Mouse (Mus musculus): ENCODE measurements around the gene Gjc3. TPM values are rescaled to one million over a fixed set of nuclear protein-coding genes. Genes with fewer than 3 reads are reported as not detected.

Gjc3 gene
- polyA plus RNA-seq, 1 experiment from 2014 or later: 1.3 TPM

Other genes with a start within 250 kb of the Gjc3 start
- gene Nyap1, start 221.5 kb downstream of the Gjc3 start, polyA plus RNA-seq (2015; fragmentation: Nextera tagmentation; extraction: Ambion mirVana): 44.1 and 48.5 TPM in 2 replicates
- 84.5 and 88.6 TPM in 2 replicates for gene Tsc22d4, start 217.4 kb downstream of the Gjc3 start, polyA plus RNA-seq (2015; fragmentation: Nextera tagmentation; extraction: Ambion mirVana)
- gene Ppp1r35, start 184.2 kb downstream of the Gjc3 start, polyA plus RNA-seq (2015; fragmentation: Nextera tagmentation; extraction: Ambion mirVana): 43.4 and 44.7 TPM in 2 replicates
- gene Mepce, start 175.4 kb downstream of the Gjc3 start, polyA plus RNA-seq (2015; fragmentation: Nextera tagmentation; extraction: Ambion mirVana): 9.7 and 11.0 TPM in 2 replicates
- gene Zcwpw1, start 175.3 kb downstream of the Gjc3 start, polyA plus RNA-seq (2015; fragmentation: Nextera tagmentation; extraction: Ambion mirVana): 11.9 and 12.8 TPM in 2 replicates
- gene Pilra, start 126.8 kb downstream of the Gjc3 start, polyA plus RNA-seq (2015; fragmentation: Nextera tagmentation; extraction: Ambion mirVana): 0.21 and 0.43 TPM in 2 replicates
- gene Pilrb1, start 105.0 kb downstream of the Gjc3 start, polyA plus RNA-seq (2015; fragmentation: Nextera tagmentation; extraction: Ambion mirVana): not detected in 2 replicates
- not detected in 2 replicates for gene Pilrb2, start 91.3 kb downstream of the Gjc3 start, polyA plus RNA-seq (2015; fragmentation: Nextera tagmentation; extraction: Ambion mirVana)
- gene Cyp3a13, start 41.5 kb downstream of the Gjc3 start, polyA plus RNA-seq (2015; fragmentation: Nextera tagmentation; extraction: Ambion mirVana): not detected in 2 replicates
- not detected in 2 replicates for gene Azgp1, start 18.4 kb upstream of the Gjc3 start, polyA plus RNA-seq (2015; fragmentation: Nextera tagmentation; extraction: Ambion mirVana)
- gene Smok3a, start 58.2 kb upstream of the Gjc3 start, polyA plus RNA-seq (2015; fragmentation: Nextera tagmentation; extraction: Ambion mirVana): not detected in 2 replicates
- gene Smok3b, start 58.3 kb upstream of the Gjc3 start, polyA plus RNA-seq (2015; fragmentation: Nextera tagmentation; extraction: Ambion mirVana): not detected in 2 replicates
- gene Smok3c, start 90.1 kb upstream of the Gjc3 start, polyA plus RNA-seq (2015; fragmentation: Nextera tagmentation; extraction: Ambion mirVana): not detected in 2 replicates
- 20.8 and 22.1 TPM in 2 replicates for gene Zkscan1, start 122.0 kb upstream of the Gjc3 start, polyA plus RNA-seq (2015; fragmentation: Nextera tagmentation; extraction: Ambion mirVana)
- gene Zscan21, start 153.8 kb upstream of the Gjc3 start, polyA plus RNA-seq (2015; fragmentation: Nextera tagmentation; extraction: Ambion mirVana): 81.4 and 82.6 TPM in 2 replicates
- gene Zfp113, start 192.6 kb upstream of the Gjc3 start, polyA plus RNA-seq (2015; fragmentation: Nextera tagmentation; extraction: Ambion mirVana): 26.5 and 31.3 TPM in 2 replicates
- gene Cops6, start 198.0 kb upstream of the Gjc3 start, polyA plus RNA-seq (2015; fragmentation: Nextera tagmentation; extraction: Ambion mirVana): 313 and 320 TPM in 2 replicates
- gene Ap4m1, start 208.9 kb upstream of the Gjc3 start, polyA plus RNA-seq (2015; fragmentation: Nextera tagmentation; extraction: Ambion mirVana): 24.7 and 26.2 TPM in 2 replicates
- gene Mcm7, start 209.3 kb upstream of the Gjc3 start, polyA plus RNA-seq (2015; fragmentation: Nextera tagmentation; extraction: Ambion mirVana): 85.4 and 94.5 TPM in 2 replicates
- 75.5 and 77.7 TPM in 2 replicates for gene Taf6, start 224.4 kb upstream of the Gjc3 start, polyA plus RNA-seq (2015; fragmentation: Nextera tagmentation; extraction: Ambion mirVana)
- 26.5 and 29.6 TPM in 2 replicates for gene Cnpy4, start 224.4 kb upstream of the Gjc3 start, polyA plus RNA-seq (2015; fragmentation: Nextera tagmentation; extraction: Ambion mirVana)
- 12.4 and 14.7 TPM in 2 replicates for gene Mblac1, start 231.2 kb upstream of the Gjc3 start, polyA plus RNA-seq (2015; fragmentation: Nextera tagmentation; extraction: Ambion mirVana)

Data from hindbrain, embryonic 15.5 days (tissue).